27 mouse cellular contexts compared by ENCODE assay signal in the genomic region with DNA sequence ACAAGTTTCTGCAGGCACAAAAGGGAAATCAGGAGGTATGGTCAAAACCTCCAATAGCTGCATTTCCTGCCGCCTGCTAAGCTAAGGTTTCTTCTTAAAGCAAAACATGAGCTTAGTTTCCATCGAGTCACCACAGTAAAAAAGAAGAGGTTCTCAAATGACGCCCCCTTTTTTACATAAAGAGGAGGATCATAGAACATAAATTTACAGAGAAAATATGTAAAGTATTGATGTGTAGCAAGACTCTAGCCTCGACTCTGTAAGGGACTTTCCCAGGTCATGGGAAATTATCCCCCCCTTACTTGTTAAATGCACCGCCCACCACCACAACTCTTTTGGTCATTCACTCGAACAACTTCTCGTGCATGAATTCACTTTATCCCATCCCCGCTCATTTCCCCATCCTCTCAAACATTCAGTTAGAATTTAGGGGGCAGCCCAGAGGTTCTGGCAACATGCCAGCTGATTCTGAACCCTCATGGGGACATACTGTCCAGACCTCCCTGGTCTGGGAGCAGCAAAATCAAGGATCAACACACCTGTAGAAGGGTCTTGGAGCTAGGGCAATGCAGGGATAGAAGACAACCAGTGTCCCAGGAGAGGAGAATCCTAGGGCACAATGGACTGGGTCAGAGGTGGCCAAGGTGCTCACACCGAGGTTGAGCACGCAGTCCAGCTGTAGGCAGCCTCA. TPM values are rescaled to one million over a fixed set of nuclear protein-coding genes. Genes with fewer than 3 reads are reported as not detected.
DNase-seq lines count a peak whose midpoint lies in the region; ATAC-seq and TF ChIP-seq lines count a peak whose summit lies in the region.
"Had no signal": no experiment of that assay in that cellular context is flagged by ENCODE, and none has a peak within 500 bp of the region (broad histone marks: within the 10 kb centered on the region; RNA-seq: fewer than 3 reads in every experiment).

No protein-coding gene starts in this region.

- no peak for ATAC-seq in midbrain, embryonic 11.5 days (ENCODE audit: low FRiP score)
- no peak for ATAC-seq in midbrain, postnatal 0 days (ENCODE audit: low FRiP score)
- ATAC-seq in activated CD4-positive, CD25-positive, alpha-beta regulatory T cell, adult 4 months = peak; percentile 71
- no peak for ATAC-seq in hindbrain, embryonic 14.5 days (ENCODE audit: low FRiP score)
- no peak for ATAC-seq in hindbrain, embryonic 13.5 days (ENCODE audit: low FRiP score)
- ATAC-seq: intestine, postnatal 0 days; liver, postnatal 0 days; midbrain, embryonic 16.5 days had no signal

- TF ChIP-seq CTCF in midbrain, postnatal 0 days (IDR thresholded peaks at IDR 0.05) = no peak
- no peak for TF ChIP-seq CTCF in left cerebral cortex, adult 2 months (IDR thresholded peaks at IDR 0.05)

- in situ Hi-C loops in ES-E14 (cut with MboI; ENCODE audit: low sequenced_read_pairs in 2 of 2, unreplicated experiment in 2 of 2) = no loop called here

- H3K4me1 ChIP-seq in midbrain, embryonic 11.5 days (ENCODE audit: control insufficient read depth, insufficient read depth, low read length) = peaks cover 22% of the 10 kb centered on the region
- H3K4me1 ChIP-seq in midbrain, postnatal 0 days (ENCODE audit: insufficient read depth, low read length) = peaks cover 7% of the 10 kb centered on the region; the same call in 1 of the 2 replicates
- peaks cover 0 to 14% of the 10 kb centered on the region in 2 experiments; a peak in 1 of 4 replicates for H3K4me1 ChIP-seq in ES-E14 (ENCODE audit: control insufficient read depth in 2 of 2, insufficient read depth in 2 of 2, low read length in 2 of 2, poor library complexity in 1 of 2)
- peaks cover 14% of the 10 kb centered on the region; the same call in 1 of the 2 replicates for H3K4me1 ChIP-seq in hindbrain, embryonic 14.5 days (replicated peaks; ENCODE audit: control insufficient read depth, insufficient read depth, low read length)
- peaks cover 22% of the 10 kb centered on the region for H3K4me1 ChIP-seq in hindbrain, embryonic 13.5 days (replicated peaks)

- no peak overlapping the region for H3K4me3 ChIP-seq in midbrain, embryonic 11.5 days (ENCODE audit: low read depth, low read length)
- H3K4me3 ChIP-seq in midbrain, postnatal 0 days (ENCODE audit: low read depth, low read length) = no peak overlapping the region
- peak overlapping the region in 1 of 2 experiments; percentile 49; a peak in 2 of 4 replicates for H3K4me3 ChIP-seq in ES-E14 (ENCODE audit: insufficient read depth in 1 of 2, low read depth in 1 of 2, low read length in 2 of 2, poor library complexity in 1 of 2, severe bottlenecking in 1 of 2)
- no peak overlapping the region for H3K4me3 ChIP-seq in hindbrain, embryonic 14.5 days (replicated peaks; ENCODE audit: low read length)
- H3K4me3 ChIP-seq in hindbrain, embryonic 13.5 days = no peak overlapping the region
- no peak overlapping the region for H3K4me3 ChIP-seq in left cerebral cortex, adult 2 months
- H3K4me3 ChIP-seq: embryonic facial prominence, embryonic 10.5 days; forebrain, embryonic 12.5 days; gastrocnemius, adult 2 months; heart, embryonic 12.5 days; hindbrain, embryonic 12.5 days; kidney, embryonic 15.5 days had no signal

- no peak overlapping the region for H3K9ac ChIP-seq in midbrain, embryonic 11.5 days (ENCODE audit: low read length)
- H3K9ac ChIP-seq in midbrain, postnatal 0 days (replicated peaks; ENCODE audit: low read length, poor library complexity, severe bottlenecking) = no peak overlapping the region
- H3K9ac ChIP-seq in ES-E14 (ENCODE audit: insufficient read depth, low read depth, low read length, poor library complexity, severe bottlenecking) = peak overlapping the region; percentile 38; the same call in 1 of the 2 replicates
- no peak overlapping the region for H3K9ac ChIP-seq in hindbrain, embryonic 14.5 days
- H3K9ac ChIP-seq in hindbrain, embryonic 13.5 days = no peak overlapping the region
- H3K9ac ChIP-seq: forebrain, embryonic 12.5 days; heart, embryonic 12.5 days; hindbrain, embryonic 12.5 days; kidney, embryonic 15.5 days; liver, postnatal 0 days had no signal

- DNase-seq in midbrain, embryonic 11.5 days (ENCODE audit: low spot score, missing footprints) = peak; percentile 59
- no peak for DNase-seq in midbrain, postnatal 0 days (ENCODE audit: low spot score)
- peak; percentile 82 for DNase-seq in CD4-positive helper T cell, adult 2 months (ENCODE audit: low read depth, low spot score)
- no peak for DNase-seq in ES-E14 (ENCODE audit: low read depth, low spot score)
- DNase-seq in hindbrain, embryonic 14.5 days (ENCODE audit: low spot score) = no peak
- DNase-seq in left cerebral cortex, adult 2 months (ENCODE audit: extremely low spot score in 1 of 2, low spot score in 2 of 2) = no peak
- DNase-seq: adrenal gland, adult 2 months; cerebellum, adult 9-10 months; gastrocnemius, adult 2 months; heart, postnatal 14 days; kidney, postnatal 4 days; liver, postnatal 0 days; lung, postnatal 14 days; retina, postnatal 1 day had no signal

- intact Hi-C loops in left cerebral cortex, adult 2 months (cut with DNase I) = no loop called here

- H3K27me3 ChIP-seq in midbrain, embryonic 11.5 days (ENCODE audit: control insufficient read depth, insufficient read depth, low read length) = no peaks in the 10 kb centered on the region
- no peaks in the 10 kb centered on the region for H3K27me3 ChIP-seq in midbrain, postnatal 0 days (ENCODE audit: insufficient read depth, low read length)
- no peaks in the 10 kb centered on the region for H3K27me3 ChIP-seq in hindbrain, embryonic 14.5 days (ENCODE audit: control insufficient read depth, insufficient read depth, low read length)
- H3K27me3 ChIP-seq in hindbrain, embryonic 13.5 days = no peaks in the 10 kb centered on the region
- H3K27me3 ChIP-seq: heart, embryonic 12.5 days; hindbrain, embryonic 12.5 days had no signal

- no peaks in the 10 kb centered on the region for H3K9me3 ChIP-seq in midbrain, embryonic 11.5 days (ENCODE audit: control insufficient read depth, low read length)
- H3K9me3 ChIP-seq in midbrain, postnatal 0 days (ENCODE audit: low read length) = no peaks in the 10 kb centered on the region
- H3K9me3 ChIP-seq in ES-E14 (ENCODE audit: control insufficient read depth, insufficient read depth, low read depth, low read length) = no peaks in the 10 kb centered on the region
- H3K9me3 ChIP-seq in hindbrain, embryonic 14.5 days (ENCODE audit: control insufficient read depth, low read length) = no peaks in the 10 kb centered on the region
- no peaks in the 10 kb centered on the region for H3K9me3 ChIP-seq in hindbrain, embryonic 13.5 days
- H3K9me3 ChIP-seq: forebrain, embryonic 12.5 days; heart, embryonic 12.5 days; hindbrain, embryonic 12.5 days; kidney, embryonic 15.5 days had no signal

- no peaks in the 10 kb centered on the region for H3K36me3 ChIP-seq in midbrain, embryonic 11.5 days (ENCODE audit: control insufficient read depth, insufficient read depth, low read length)
- H3K36me3 ChIP-seq in midbrain, postnatal 0 days (ENCODE audit: insufficient read depth, low read length) = no peaks in the 10 kb centered on the region
- H3K36me3 ChIP-seq in ES-E14 (ENCODE audit: control insufficient read depth, insufficient read depth, low read length, poor library complexity, severe bottlenecking) = no peaks in the 10 kb centered on the region
- no peaks in the 10 kb centered on the region for H3K36me3 ChIP-seq in hindbrain, embryonic 14.5 days (replicated peaks; ENCODE audit: control insufficient read depth, insufficient read depth)
- H3K36me3 ChIP-seq in hindbrain, embryonic 13.5 days = no peaks in the 10 kb centered on the region
- H3K36me3 ChIP-seq: embryonic facial prominence, embryonic 10.5 days; forebrain, embryonic 12.5 days; heart, embryonic 12.5 days; hindbrain, embryonic 12.5 days; kidney, embryonic 15.5 days had no signal

- WGBS in midbrain, embryonic 11.5 days = 88% methylated on average over 10 of the region's 10 CpGs
- 90% methylated on average over 10 of the region's 10 CpGs for WGBS in midbrain, postnatal 0 days
- 87% methylated on average over 10 of the region's 10 CpGs for WGBS in hindbrain, embryonic 14.5 days
- 84% methylated on average over 10 of the region's 10 CpGs for WGBS in hindbrain, embryonic 13.5 days

- H3K27ac ChIP-seq in midbrain, embryonic 11.5 days (ENCODE audit: low read depth, low read length) = no peak overlapping the region
- H3K27ac ChIP-seq in midbrain, postnatal 0 days (ENCODE audit: low read depth, low read length) = no peak overlapping the region
- no peak overlapping the region for H3K27ac ChIP-seq in ES-E14 (ENCODE audit: insufficient read depth, low read depth, low read length, poor library complexity, severe bottlenecking)
- H3K27ac ChIP-seq in hindbrain, embryonic 14.5 days = no peak overlapping the region
- no peak overlapping the region for H3K27ac ChIP-seq in hindbrain, embryonic 13.5 days
- H3K27ac ChIP-seq in left cerebral cortex, adult 2 months = no peak overlapping the region
- H3K27ac ChIP-seq: forebrain, embryonic 12.5 days; gastrocnemius, adult 2 months; hindbrain, embryonic 12.5 days; kidney, embryonic 15.5 days had no signal

- H3K4me2 ChIP-seq in midbrain, embryonic 11.5 days = no peak overlapping the region
- H3K4me2 ChIP-seq in midbrain, postnatal 0 days (ENCODE audit: low read depth, low read length, poor library complexity, severe bottlenecking) = no peak overlapping the region
- no peak overlapping the region for H3K4me2 ChIP-seq in hindbrain, embryonic 14.5 days (replicated peaks)
- no peak overlapping the region for H3K4me2 ChIP-seq in hindbrain, embryonic 13.5 days
- H3K4me2 ChIP-seq: forebrain, embryonic 12.5 days; heart, embryonic 12.5 days; hindbrain, embryonic 12.5 days; kidney, embryonic 15.5 days had no signal

RNA-seq across cellular contexts. Expression of a gene that starts 14.4 kb away (rescaled TPM):
- 0.93 and 1.2 TPM in 2 replicates for polyA plus RNA-seq in midbrain, embryonic 11.5 days (2014; fragmentation: Nextera tagmentation; extraction: Ambion mirVana)
- 1.1 and 2.3 TPM in 2 replicates for total RNA-seq in midbrain, postnatal 0 days (2014; rRNA removed)
- not detected in 2 replicates for polyA plus RNA-seq in midbrain, postnatal 0 days (2015; fragmentation: Nextera tagmentation; extraction: Ambion mirVana)
- 0.53 and 0.85 TPM in 2 replicates for total RNA-seq in ES-E14 (2012; rRNA removed)
- polyA plus RNA-seq in activated CD4-positive, CD25-positive, alpha-beta regulatory T cell, adult 4 months (2017; shearing (Covaris generic)) = 100 to 1,000 TPM in 1 of 2 experiments, 10 to 100 TPM in 1; 57.3 to 109 TPM
- 0.40 TPM in 1 of 2 replicates, not detected in the other for polyA plus RNA-seq in hindbrain, embryonic 14.5 days (2014; fragmentation: Nextera tagmentation; extraction: Ambion mirVana)
- polyA plus RNA-seq in hindbrain, embryonic 13.5 days (2015; fragmentation: Nextera tagmentation; extraction: Ambion mirVana) = 0.22 and 0.25 TPM in 2 replicates
- total RNA-seq in left cerebral cortex, adult 2 months (2021) = 1 to 10 TPM; 1.3 to 1.5 TPM
- polyA plus RNA-seq: midbrain, embryonic 16.5 days had no signal

RNA-seq across cellular contexts. Expression of a gene that starts 17.9 kb away (rescaled TPM):
- 456 and 535 TPM in 2 replicates for polyA plus RNA-seq in midbrain, embryonic 11.5 days (2014; fragmentation: Nextera tagmentation; extraction: Ambion mirVana)
- 111 and 115 TPM in 2 replicates for total RNA-seq in midbrain, postnatal 0 days (2014; rRNA removed)
- 165 and 180 TPM in 2 replicates for polyA plus RNA-seq in midbrain, postnatal 0 days (2015; fragmentation: Nextera tagmentation; extraction: Ambion mirVana)
- 0.18 and 1.3 TPM in 2 replicates for total RNA-seq in ES-E14 (2012; rRNA removed)
- 1 to 10 TPM; 1.0 to 1.1 TPM for polyA plus RNA-seq in activated CD4-positive, CD25-positive, alpha-beta regulatory T cell, adult 4 months (2017; shearing (Covaris generic))
- polyA plus RNA-seq in hindbrain, embryonic 14.5 days (2014; fragmentation: Nextera tagmentation; extraction: Ambion mirVana) = 70.0 and 102 TPM in 2 replicates
- 154 and 185 TPM in 2 replicates for polyA plus RNA-seq in hindbrain, embryonic 13.5 days (2015; fragmentation: Nextera tagmentation; extraction: Ambion mirVana)
- 10 to 100 TPM; 22.3 to 25.3 TPM for total RNA-seq in left cerebral cortex, adult 2 months (2021)
- total RNA-seq: adrenal gland, adult 2 months; common myeloid progenitor, adult 5-6 weeks; gastrocnemius, adult 2 months; heart, postnatal 14 days; liver, adult 2 months; megakaryocyte-erythroid progenitor cell, adult 5-6 weeks had no signal
- polyA plus RNA-seq: adrenal gland, adult 2 months; C2C12; liver, adult 2 months had no signal

RNA-seq across cellular contexts. Expression of a gene that starts 21.1 kb away (rescaled TPM):
- 37.0 and 40.4 TPM in 2 replicates for polyA plus RNA-seq in midbrain, embryonic 11.5 days (2014; fragmentation: Nextera tagmentation; extraction: Ambion mirVana)
- total RNA-seq in midbrain, postnatal 0 days (2014; rRNA removed) = 36.7 and 39.8 TPM in 2 replicates
- polyA plus RNA-seq in midbrain, postnatal 0 days (2015; fragmentation: Nextera tagmentation; extraction: Ambion mirVana) = 27.3 and 28.8 TPM in 2 replicates
- 29.3 and 50.1 TPM in 2 replicates for total RNA-seq in ES-E14 (2012; rRNA removed)
- polyA plus RNA-seq in activated CD4-positive, CD25-positive, alpha-beta regulatory T cell, adult 4 months (2017; shearing (Covaris generic)) = 10 to 100 TPM; 37.4 to 40.1 TPM
- 34.1 and 34.4 TPM in 2 replicates for polyA plus RNA-seq in hindbrain, embryonic 14.5 days (2014; fragmentation: Nextera tagmentation; extraction: Ambion mirVana)
- polyA plus RNA-seq in hindbrain, embryonic 13.5 days (2015; fragmentation: Nextera tagmentation; extraction: Ambion mirVana) = 37.4 and 38.1 TPM in 2 replicates
- total RNA-seq in left cerebral cortex, adult 2 months (2021) = 10 to 100 TPM; 45.1 to 45.5 TPM

RNA-seq across cellular contexts. Expression of a gene that starts 43.8 kb away (rescaled TPM):
- 39.6 and 41.8 TPM in 2 replicates for polyA plus RNA-seq in midbrain, embryonic 11.5 days (2014; fragmentation: Nextera tagmentation; extraction: Ambion mirVana)
- 34.9 and 36.6 TPM in 2 replicates for total RNA-seq in midbrain, postnatal 0 days (2014; rRNA removed)
- 73.3 and 90.9 TPM in 2 replicates for polyA plus RNA-seq in midbrain, postnatal 0 days (2015; fragmentation: Nextera tagmentation; extraction: Ambion mirVana)
- total RNA-seq in ES-E14 (2012; rRNA removed) = 13.4 and 15.7 TPM in 2 replicates
- polyA plus RNA-seq in activated CD4-positive, CD25-positive, alpha-beta regulatory T cell, adult 4 months (2017; shearing (Covaris generic)) = 1 to 10 TPM; 6.5 to 7.6 TPM
- polyA plus RNA-seq in hindbrain, embryonic 14.5 days (2014; fragmentation: Nextera tagmentation; extraction: Ambion mirVana) = 55.9 and 57.1 TPM in 2 replicates
- polyA plus RNA-seq in hindbrain, embryonic 13.5 days (2015; fragmentation: Nextera tagmentation; extraction: Ambion mirVana) = 44.1 and 48.8 TPM in 2 replicates
- total RNA-seq in left cerebral cortex, adult 2 months (2021) = 10 to 100 TPM; 59.8 to 66.7 TPM

Comparison
In these comparisons a context has a peak if more than half of its experiments do, and no peak if none do; other contexts are left out.
1. DNase-seq: peak in midbrain, embryonic 11.5 days (single experiment) and CD4-positive helper T cell, adult 2 months (single experiment); none in midbrain, postnatal 0 days (single experiment), ES-E14 (single experiment), hindbrain, embryonic 14.5 days (single experiment) and left cerebral cortex, adult 2 months (0 of 2).
2. RNA of a gene that starts 14.4 kb away (polyA plus RNA-seq): 57.3 to 109 TPM in activated CD4-positive, CD25-positive, alpha-beta regulatory T cell, adult 4 months; 0.93 to 1.2 TPM in midbrain, embryonic 11.5 days, 0.40 TPM in hindbrain, embryonic 14.5 days, 0.22 to 0.25 TPM in hindbrain, embryonic 13.5 days and not detected in midbrain, postnatal 0 days; every median in the first group is over 10 times any median in the second.
3. RNA of a gene that starts 17.9 kb away (polyA plus RNA-seq): 456 to 535 TPM in midbrain, embryonic 11.5 days, 165 to 180 TPM in midbrain, postnatal 0 days, 154 to 185 TPM in hindbrain, embryonic 13.5 days and 70.0 to 102 TPM in hindbrain, embryonic 14.5 days; 1.0 to 1.1 TPM in activated CD4-positive, CD25-positive, alpha-beta regulatory T cell, adult 4 months; every median in the first group is over 10 times any median in the second.